Mouse (Mus musculus) forebrain, embryonic 13.5 days (tissue): ENCODE data around the gene Vti1a. TPM values are rescaled to one million over a fixed set of nuclear protein-coding genes. Genes with fewer than 3 reads are reported as not detected.

ENCODE experiments used
- ATAC-seq: fragments of 200-750 bp; cut with Nextera tagmentation; 2 replicates; pipeline ENCODE4 v1.8.0; 2017
- H3K27ac ChIP-seq: fragments of 300-500 bp; sonication (generic); 2 replicates; pipeline ENCODE4 v1.5.1; 2015; ENCODE audit warnings: inconsistent platforms, mild to moderate bottlenecking, moderate library complexity
- H3K27me3 ChIP-seq: fragments of 300-500 bp; sonication (generic); 2 replicates; pipeline ENCODE4 v1.6.1; 2015; ENCODE audit warnings: mild to moderate bottlenecking, inconsistent platforms
- H3K36me3 ChIP-seq: fragments of 300-500 bp; sonication (generic); 2 replicates; pipeline ENCODE4 v1.6.1; 2015; ENCODE audit warnings: mild to moderate bottlenecking, inconsistent platforms; ENCODE audit not compliant: poor library complexity, severe bottlenecking
- H3K4me1 ChIP-seq: fragments of 300-500 bp; sonication (generic); 2 replicates; pipeline ENCODE4 v1.6.1; 2015; ENCODE audit warnings: inconsistent platforms
- H3K4me2 ChIP-seq: fragments of 300-500 bp; sonication (generic); 2 replicates; pipeline ENCODE4 v1.6.1; 2015; ENCODE audit warnings: inconsistent platforms, mild to moderate bottlenecking, moderate library complexity
- H3K4me3 ChIP-seq: fragments of 300-500 bp; sonication (generic); 2 replicates; pipeline ENCODE4 v1.5.1; 2015; ENCODE audit warnings: mild to moderate bottlenecking, inconsistent platforms
- H3K9ac ChIP-seq: fragments of 300-500 bp; sonication (generic); 2 replicates; pipeline ENCODE4 v1.6.1; 2015; ENCODE audit warnings: mild to moderate bottlenecking, inconsistent platforms
- H3K9me3 ChIP-seq: fragments of 300-500 bp; sonication (generic); replicated peaks from 2 replicates; pipeline ENCODE4 v1.6.1; 2016; ENCODE audit warnings: inconsistent platforms
- WGBS: fragments of 180-500 bp; shearing (Covaris S2); methylation state at CpG from one replicate; pipeline ENCODE4 v1.1.7; 2015; 5-methylcytosine and 5-hydroxymethylcytosine counted together
- polyA plus RNA-seq: library from polyadenylated mRNA; unstranded; fragments of >200 nt; fragmentation: Nextera tagmentation; extraction: Ambion mirVana; gene quantifications from 2 replicates; pipeline ENCODE4 v1.2.1, GENCODE M21; 2015

Gene Vti1a
- polyA plus RNA-seq, 1 experiment from 2014 or later = 25.8 TPM

GRCm38 (mm10) chr19:55292210-55292850 lies 23.8 kb upstream of the Vti1a start:
- Histone ChIP-seq H3K27ac (no peak overlapping the region), H3K9me3 (no peaks in the 10 kb centered on the region), H3K4me2 (no peak overlapping the region), H3K4me3 (no peak overlapping the region), H3K9ac (no peak overlapping the region), H3K4me1 (no peaks in the 10 kb centered on the region), H3K27me3 (no peaks in the 10 kb centered on the region), H3K36me3 (peaks cover 29% of the 10 kb centered on the region)
- no peak for ATAC-seq
- WGBS = 81% methylated on average over 2 of the region's 2 CpGs

- H3K4me3 ChIP-seq = no peak overlapping the region
- no peaks in the 10 kb centered on the region for H3K27me3 ChIP-seq
- no peaks in the 10 kb centered on the region for H3K4me1 ChIP-seq
- H3K9me3 ChIP-seq = no peaks in the 10 kb centered on the region
- no peak for ATAC-seq
- H3K27ac ChIP-seq = no peak overlapping the region
- no peak overlapping the region for H3K9ac ChIP-seq
- WGBS = 14% methylated on average over 4 of the region's 4 CpGs
- H3K36me3 ChIP-seq = peaks cover 33% of the 10 kb centered on the region
- no peak overlapping the region for H3K4me2 ChIP-seq
Measured at GRCm38 (mm10) chr19:55293175-55293574, 22.9 kb upstream of the Vti1a start.

- no peaks in the 10 kb centered on the region for H3K9me3 ChIP-seq
- H3K4me2 ChIP-seq = no peak overlapping the region
- no peak overlapping the region for H3K4me3 ChIP-seq
- 93% methylated on average over 9 of the region's 9 CpGs for WGBS
- H3K4me1 ChIP-seq = no peaks in the 10 kb centered on the region
- no peak for ATAC-seq
- peaks cover 43% of the 10 kb centered on the region for H3K36me3 ChIP-seq
- H3K27me3 ChIP-seq = no peaks in the 10 kb centered on the region
- H3K9ac ChIP-seq = no peak overlapping the region
- H3K27ac ChIP-seq = no peak overlapping the region
Measured at GRCm38 (mm10) chr19:55295075-55295474, 21.0 kb upstream of the Vti1a start.

- H3K9ac ChIP-seq = no peak overlapping the region
- 90% methylated on average over 3 of the region's 3 CpGs for WGBS
- H3K27ac ChIP-seq = no peak overlapping the region
- H3K4me2 ChIP-seq = no peak overlapping the region
- no peaks in the 10 kb centered on the region for H3K9me3 ChIP-seq
- H3K27me3 ChIP-seq = no peaks in the 10 kb centered on the region
- peaks cover 48% of the 10 kb centered on the region for H3K36me3 ChIP-seq
- no peaks in the 10 kb centered on the region for H3K4me1 ChIP-seq
- no peak overlapping the region for H3K4me3 ChIP-seq
- ATAC-seq = no peak
Measured at GRCm38 (mm10) chr19:55295556-55295955, 20.5 kb upstream of the Vti1a start.

- no peaks in the 10 kb centered on the region for H3K9me3 ChIP-seq
- WGBS = 93% methylated on average over 2 of the region's 2 CpGs
Measured at GRCm38 (mm10) chr19:55296301-55296700, 19.8 kb upstream of the Vti1a start.

GRCm38 (mm10) chr19:55297489-55297888 lies 18.6 kb upstream of the Vti1a start:
- Histone ChIP-seq H3K36me3 (peaks cover 66% of the 10 kb centered on the region), H3K4me1 (no peaks in the 10 kb centered on the region), H3K4me3 (no peak overlapping the region), H3K27ac (no peak overlapping the region), H3K9me3 (no peaks in the 10 kb centered on the region), H3K27me3 (no peaks in the 10 kb centered on the region), H3K9ac (no peak overlapping the region), H3K4me2 (no peak overlapping the region)
- ATAC-seq = no peak
- WGBS = 84% methylated on average over 2 of the region's 2 CpGs

More at GRCm38 (mm10) chr19:55296301-55296700, 19.8 kb upstream of the Vti1a start:
- H3K27me3 ChIP-seq = no peaks in the 10 kb centered on the region
- H3K4me1 ChIP-seq = no peaks in the 10 kb centered on the region
- no peak overlapping the region for H3K4me2 ChIP-seq
- H3K9ac ChIP-seq = no peak overlapping the region
- H3K4me3 ChIP-seq = no peak overlapping the region
- H3K27ac ChIP-seq = no peak overlapping the region
- ATAC-seq = no peak
- peaks cover 55% of the 10 kb centered on the region for H3K36me3 ChIP-seq

- Histone ChIP-seq H3K27me3 (no peaks in the 10 kb centered on the region), H3K4me1 (no peaks in the 10 kb centered on the region), H3K9me3 (no peaks in the 10 kb centered on the region), H3K36me3 (peaks cover 70% of the 10 kb centered on the region), H3K4me2 (no peak overlapping the region), H3K27ac (no peak overlapping the region), H3K4me3 (no peak overlapping the region), H3K9ac (no peak overlapping the region)
- ATAC-seq = no peak
- WGBS = 88% methylated on average over 5 of the region's 5 CpGs
Measured at GRCm38 (mm10) chr19:55297961-55298360, 18.1 kb upstream of the Vti1a start.

GRCm38 (mm10) chr19:55299378-55299777 lies 16.7 kb upstream of the Vti1a start:
- H3K36me3 ChIP-seq = peaks cover 85% of the 10 kb centered on the region
- H3K27me3 ChIP-seq = no peaks in the 10 kb centered on the region
- 80% methylated on average over 1 of the region's 1 CpGs for WGBS
- no peaks in the 10 kb centered on the region for H3K4me1 ChIP-seq
- no peak overlapping the region for H3K4me2 ChIP-seq
- H3K9me3 ChIP-seq = no peaks in the 10 kb centered on the region
- no peak overlapping the region for H3K27ac ChIP-seq
- ATAC-seq = no peak
- no peak overlapping the region for H3K4me3 ChIP-seq
- no peak overlapping the region for H3K9ac ChIP-seq

- H3K27me3 ChIP-seq = no peaks in the 10 kb centered on the region
- H3K4me1 ChIP-seq = no peaks in the 10 kb centered on the region
- no peak overlapping the region for H3K4me2 ChIP-seq
- H3K27ac ChIP-seq = no peak overlapping the region
- H3K4me3 ChIP-seq = no peak overlapping the region
- no peak for ATAC-seq
- no peak overlapping the region for H3K9ac ChIP-seq
- H3K36me3 ChIP-seq = peaks cover 81% of the 10 kb centered on the region
- 98% methylated on average over 3 of the region's 3 CpGs for WGBS
- H3K9me3 ChIP-seq = no peaks in the 10 kb centered on the region
Measured at GRCm38 (mm10) chr19:55300525-55300924, 15.6 kb upstream of the Vti1a start.

- Histone ChIP-seq H3K27ac (no peak overlapping the region), H3K27me3 (no peaks in the 10 kb centered on the region), H3K36me3 (peaks cover 77% of the 10 kb centered on the region), H3K4me3 (no peak overlapping the region), H3K9ac (no peak overlapping the region), H3K4me1 (no peaks in the 10 kb centered on the region), H3K9me3 (no peaks in the 10 kb centered on the region), H3K4me2 (no peak overlapping the region)
- ATAC-seq = no peak
Measured at GRCm38 (mm10) chr19:55305024-55305423, 11.1 kb upstream of the Vti1a start.

- no peaks in the 10 kb centered on the region for H3K9me3 ChIP-seq
- no peak for ATAC-seq
- no peaks in the 10 kb centered on the region for H3K27me3 ChIP-seq
- no peak overlapping the region for H3K4me3 ChIP-seq
- no peak overlapping the region for H3K9ac ChIP-seq
- H3K4me2 ChIP-seq = no peak overlapping the region
- peaks cover 43% of the 10 kb centered on the region for H3K36me3 ChIP-seq
- H3K4me1 ChIP-seq = peaks cover 33% of the 10 kb centered on the region
- 91% methylated on average over 8 of the region's 8 CpGs for WGBS
- no peak overlapping the region for H3K27ac ChIP-seq
Measured at GRCm38 (mm10) chr19:55311874-55312273, 4.2 kb upstream of the Vti1a start.

GRCm38 (mm10) chr19:55313649-55314048 lies 2.4 kb upstream of the Vti1a start:
- peaks cover 32% of the 10 kb centered on the region for H3K36me3 ChIP-seq
- WGBS = 87% methylated on average over 2 of the region's 2 CpGs

More at GRCm38 (mm10) chr19:55313649-55314048, 2.4 kb upstream of the Vti1a start:
- Histone ChIP-seq H3K9ac (no peak overlapping the region), H3K4me1 (peaks cover 42% of the 10 kb centered on the region), H3K27ac (no peak overlapping the region), H3K27me3 (no peaks in the 10 kb centered on the region), H3K4me2 (0 out of 2 replicates have a peak overlapping the region, but pooled peaks have one; percentile 0), H3K4me3 (no peak overlapping the region), H3K9me3 (no peaks in the 10 kb centered on the region)
- no peak for ATAC-seq
